Mouse (Mus musculus): ENCODE data around the gene Os9. TPM values are rescaled to one million over a fixed set of nuclear protein-coding genes. Genes with fewer than 3 reads are reported as not detected.
"Not testable (repeated sequence)": the region's sequence is repeated elsewhere in the genome, so short reads cannot be mapped to it uniquely, and the experiment has no call there.

The Os9 gene
- polyA plus RNA-seq, 1 experiment from 2014 or later = 138 TPM

GRCm38 (mm10) chr10:127065981-127066380 is 55.0 kb downstream of the Os9 start:
- Histone ChIP-seq H3K4me2 (replicated peaks) (no peak overlapping the region), H3K9me3 (no peaks in the 10 kb centered on the region), H3K27me3 (no peaks in the 10 kb centered on the region), H3K36me3 (peaks cover 40% of the 10 kb centered on the region), H3K9ac (replicated peaks) (no peak overlapping the region), H3K27ac (0 out of 2 replicates have a peak overlapping the region, but pooled peaks have one; percentile 21), H3K4me1 (replicated peaks) (peaks cover 60% of the 10 kb centered on the region), H3K4me3 (replicated peaks) (peak overlapping the region; percentile 17; the same call in 1 of the 2 replicates)
- ATAC-seq = no peak
- WGBS = 91% methylated on average over 9 of the region's 9 CpGs

DNA sequence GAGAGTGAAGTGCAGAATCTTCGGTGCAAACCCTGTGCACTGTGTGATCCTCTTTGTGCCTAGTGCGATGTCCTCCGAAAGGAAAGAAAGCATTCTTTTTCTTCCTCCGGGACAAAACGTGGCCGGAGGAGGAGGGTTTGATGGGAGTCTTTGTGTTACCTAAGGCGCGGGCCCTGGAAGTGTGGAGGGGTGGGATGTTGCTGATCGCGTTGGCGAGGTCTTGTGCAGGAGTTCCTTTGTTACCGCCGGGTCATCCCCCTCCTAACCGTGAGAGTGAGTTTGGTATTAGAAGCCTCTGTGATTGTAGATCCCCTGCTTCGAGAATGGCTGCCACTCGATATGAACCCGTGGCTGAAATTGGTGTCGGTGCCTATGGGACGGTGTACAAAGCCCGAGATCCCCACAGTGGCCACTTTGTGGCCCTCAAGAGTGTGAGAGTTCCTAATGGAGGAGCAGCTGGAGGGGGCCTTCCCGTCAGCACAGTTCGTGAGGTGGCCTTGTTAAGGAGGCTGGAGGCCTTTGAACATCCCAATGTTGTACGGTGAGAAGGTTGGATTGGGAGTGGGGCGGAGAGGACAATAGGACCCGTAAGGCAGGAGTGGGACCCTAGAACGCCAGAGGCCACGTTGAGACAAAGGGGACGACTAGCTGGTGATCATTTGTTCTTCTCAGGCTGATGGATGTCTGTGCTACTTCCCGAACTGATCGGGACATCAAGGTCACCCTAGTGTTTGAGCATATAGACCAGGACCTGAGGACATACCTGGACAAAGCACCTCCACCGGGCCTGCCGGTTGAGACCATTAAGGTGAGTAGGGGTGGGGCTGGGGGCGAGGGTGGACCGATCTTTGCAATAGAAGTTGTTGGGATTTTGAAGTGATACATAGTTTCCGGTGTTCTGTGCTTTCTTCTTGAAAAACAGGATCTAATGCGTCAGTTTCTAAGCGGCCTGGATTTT is 56.7 kb downstream of the Os9 start:
- Histone ChIP-seq H3K9me3 (no peaks in the 10 kb centered on the region), H3K4me2 (replicated peaks) (peak overlapping the region; percentile 93), H3K9ac (replicated peaks) (peak overlapping the region; percentile 96), H3K27ac (peak overlapping the region; percentile 90), H3K4me3 (replicated peaks) (peak overlapping the region; percentile 77), H3K27me3 (no peaks in the 10 kb centered on the region), H3K4me1 (replicated peaks) (peaks cover 57% of the 10 kb centered on the region), H3K36me3 (peaks cover 40% of the 10 kb centered on the region)
- 13% methylated on average over 37 of the region's 37 CpGs for WGBS
- peak; percentile 0; the same call in 1 of the 2 replicates for ATAC-seq

DNA sequence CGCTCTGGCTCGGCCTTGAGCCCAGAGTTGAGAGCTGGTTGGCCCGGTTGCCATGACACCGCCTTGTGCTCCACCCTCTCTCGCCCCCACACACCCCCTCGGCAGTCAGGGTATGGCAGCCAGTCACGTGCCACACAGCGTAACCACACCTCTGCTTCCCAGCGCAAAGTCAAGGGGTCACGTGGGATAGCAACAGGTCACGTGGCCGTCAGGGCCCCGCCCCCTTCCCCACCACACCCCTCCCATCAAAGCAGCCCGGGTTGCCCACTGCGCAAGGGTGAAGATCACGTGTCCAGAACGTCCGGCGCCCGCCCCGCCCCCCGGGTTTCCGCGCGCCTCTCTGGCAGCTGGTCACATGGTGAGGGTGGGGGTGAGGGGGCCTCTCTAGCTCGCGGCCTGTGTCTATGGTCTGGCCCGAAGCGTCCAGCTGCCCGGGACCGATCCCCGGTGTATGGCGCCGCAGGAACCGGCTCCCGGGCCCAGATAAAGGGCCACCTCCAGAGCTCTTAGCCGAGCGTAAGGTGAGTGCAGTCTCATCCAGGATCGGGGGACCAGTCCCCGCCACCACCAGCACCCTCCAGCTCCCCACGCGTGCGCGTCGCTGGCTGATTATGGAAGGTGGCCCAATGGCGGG is 57.6 kb downstream of the Os9 start, which contains the start of gene Cdk4:
TSS of gene Cdk4 (plus strand) at position 296 of the 634 bp plus-strand sequence.
- peak within 1 kb of the TSS; percentile 77 for H3K4me3 ChIP-seq (replicated peaks)
- peaks cover 37% of the 10 kb centered on the region for H3K36me3 ChIP-seq
- WGBS = 0% methylated on average over 46 of the region's 46 CpGs
- H3K4me1 ChIP-seq (replicated peaks) = peaks cover 56% of the 10 kb centered on the region
- no peaks in the 10 kb centered on the region for H3K9me3 ChIP-seq
- ATAC-seq = peak; percentile 86
- peak within 1 kb of the TSS; percentile 90 for H3K27ac ChIP-seq
- peak within 1 kb of the TSS; percentile 96 for H3K9ac ChIP-seq (replicated peaks)
- no peaks in the 10 kb centered on the region for H3K27me3 ChIP-seq
- H3K4me2 ChIP-seq (replicated peaks) = peak within 1 kb of the TSS; percentile 93

- WGBS = 76% methylated on average over 5 of the region's 5 CpGs
- ATAC-seq = no peak
These were observed 58.4 kb downstream of the Os9 start for GRCm38 (mm10) chr10:127062503-127062902.

GRCm38 (mm10) chr10:127062101-127062500 is 58.8 kb downstream of the Os9 start:
- Histone ChIP-seq H3K27ac (peak overlapping the region; percentile 82), H3K36me3 (peaks cover 30% of the 10 kb centered on the region), H3K4me1 (replicated peaks) (peaks cover 60% of the 10 kb centered on the region)
- H3K4me3 ChIP-seq (replicated peaks); H3K4me2 ChIP-seq (replicated peaks); H3K9ac ChIP-seq (replicated peaks); H3K27me3 ChIP-seq; ATAC-seq; H3K9me3 ChIP-seq: not testable (repeated sequence)
- WGBS = 89% methylated on average over 4 of the region's 4 CpGs

More at GRCm38 (mm10) chr10:127062503-127062902, 58.4 kb downstream of the Os9 start:
- Histone ChIP-seq H3K36me3 (peaks cover 30% of the 10 kb centered on the region), H3K27me3 (no peaks in the 10 kb centered on the region), H3K9ac (replicated peaks) (no peak overlapping the region), H3K4me2 (replicated peaks) (peak overlapping the region; percentile 45; the same call in 1 of the 2 replicates), H3K4me1 (replicated peaks) (peaks cover 56% of the 10 kb centered on the region), H3K9me3 (no peaks in the 10 kb centered on the region), H3K27ac (peak overlapping the region; percentile 82), H3K4me3 (replicated peaks) (no peak overlapping the region; the same call in 1 of the 2 replicates)

- peak overlapping the region; percentile 94 for H3K4me3 ChIP-seq (replicated peaks)
- WGBS = 71% methylated on average over 2 of the region's 2 CpGs
- no peaks in the 10 kb centered on the region for H3K27me3 ChIP-seq
- peak overlapping the region; percentile 98 for H3K27ac ChIP-seq
- no peak for ATAC-seq
- H3K9me3 ChIP-seq = no peaks in the 10 kb centered on the region
- H3K4me1 ChIP-seq (replicated peaks) = peaks cover 59% of the 10 kb centered on the region
- peak overlapping the region; percentile 96 for H3K9ac ChIP-seq (replicated peaks)
- H3K4me2 ChIP-seq (replicated peaks) = peak overlapping the region; percentile 88
- peaks cover 30% of the 10 kb centered on the region for H3K36me3 ChIP-seq
These were observed 59.4 kb downstream of the Os9 start for GRCm38 (mm10) chr10:127061513-127061912.

DNA sequence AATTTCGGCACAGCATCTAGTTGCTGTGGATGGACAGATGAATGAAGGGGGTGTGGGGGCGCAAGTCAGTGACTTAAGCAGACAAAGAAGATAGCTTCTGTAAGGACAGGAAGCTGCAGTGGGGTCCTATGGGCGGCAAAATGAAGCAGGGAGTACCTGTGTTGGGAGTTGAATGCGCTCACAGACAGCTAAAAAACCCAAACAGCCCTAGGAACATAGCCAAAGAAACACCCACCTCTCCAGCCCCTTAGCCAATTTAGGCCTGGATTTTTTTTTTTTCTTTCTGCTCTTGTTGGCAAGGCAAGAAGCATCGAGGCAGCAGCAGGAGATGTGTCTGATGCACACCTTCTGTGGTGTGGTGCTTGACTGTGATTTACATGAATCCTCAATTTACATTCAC is 59.8 kb downstream of the Os9 start:
- no peak for ATAC-seq
- Histone ChIP-seq H3K27ac (peak overlapping the region; percentile 98), H3K4me2 (replicated peaks) (peak overlapping the region; percentile 88), H3K36me3 (peaks cover 30% of the 10 kb centered on the region), H3K27me3 (no peaks in the 10 kb centered on the region), H3K4me3 (replicated peaks) (peak overlapping the region; percentile 94), H3K4me1 (replicated peaks) (peaks cover 56% of the 10 kb centered on the region), H3K9me3 (no peaks in the 10 kb centered on the region), H3K9ac (replicated peaks) (peak overlapping the region; percentile 96)
- WGBS = 30% methylated on average over 5 of the region's 5 CpGs

DNA sequence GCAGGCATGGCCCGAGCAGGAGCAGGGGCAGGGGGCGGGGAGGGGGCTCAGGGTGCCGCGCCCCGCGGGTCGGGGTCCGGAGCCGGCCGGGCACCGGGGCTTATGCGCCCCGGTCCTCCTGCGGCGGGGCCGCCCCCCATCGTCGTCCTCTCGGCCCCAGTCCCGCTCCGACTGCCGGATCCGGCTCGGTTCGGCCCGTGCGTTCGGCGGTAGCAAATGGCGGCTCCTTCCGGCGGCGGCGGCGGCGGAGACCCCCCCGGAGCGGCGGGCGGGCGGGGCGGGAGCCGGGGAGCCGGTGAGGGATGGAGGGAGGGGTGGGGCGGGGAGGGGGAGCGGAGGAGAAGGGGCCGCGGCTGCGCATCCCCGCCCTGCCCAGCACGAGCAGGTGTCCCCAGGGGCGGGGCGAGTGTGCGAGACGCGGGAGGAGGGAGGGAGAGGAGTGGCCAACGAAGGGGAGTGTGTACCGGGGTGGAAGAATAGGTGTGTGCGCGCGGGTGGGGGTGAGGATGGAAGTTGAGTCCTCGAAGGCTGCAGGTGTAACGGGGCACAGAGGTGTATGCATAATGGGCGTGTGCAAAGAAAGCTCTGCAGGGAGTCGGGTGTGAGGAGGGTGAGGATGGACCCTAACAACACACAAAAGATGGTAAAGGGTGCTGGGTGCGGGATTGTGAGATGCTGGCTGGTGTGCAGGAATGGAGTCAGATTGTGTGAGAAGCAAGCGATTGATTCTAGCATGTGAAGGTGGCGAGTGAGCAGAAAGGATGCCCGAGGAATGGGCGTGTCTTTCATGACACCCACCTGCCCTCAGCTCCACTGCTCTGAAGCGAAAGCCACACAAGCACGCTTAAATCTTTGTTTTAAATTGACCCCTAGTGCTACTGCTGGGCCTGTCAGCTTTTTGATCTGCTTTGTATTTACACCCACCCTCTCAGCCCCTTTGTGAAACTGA is 60.7 kb downstream of the Os9 start, which contains the start of gene March9:
TSS of gene March9 (minus strand) at position 217 of the 949 bp plus-strand sequence.
- Histone ChIP-seq H3K27me3 (no peaks in the 10 kb centered on the region), H3K4me3 (replicated peaks) (peak within 1 kb of the TSS; percentile 94), H3K4me2 (replicated peaks) (peak within 1 kb of the TSS; percentile 88), H3K9ac (replicated peaks) (peak within 1 kb of the TSS; percentile 96), H3K36me3 (peaks cover 30% of the 10 kb centered on the region), H3K27ac (peak within 1 kb of the TSS; percentile 98), H3K9me3 (no peaks in the 10 kb centered on the region), H3K4me1 (replicated peaks) (peaks cover 58% of the 10 kb centered on the region)
- peak; percentile 16 for ATAC-seq
- 2% methylated on average over 29 of the region's 72 CpGs for WGBS

DNA sequence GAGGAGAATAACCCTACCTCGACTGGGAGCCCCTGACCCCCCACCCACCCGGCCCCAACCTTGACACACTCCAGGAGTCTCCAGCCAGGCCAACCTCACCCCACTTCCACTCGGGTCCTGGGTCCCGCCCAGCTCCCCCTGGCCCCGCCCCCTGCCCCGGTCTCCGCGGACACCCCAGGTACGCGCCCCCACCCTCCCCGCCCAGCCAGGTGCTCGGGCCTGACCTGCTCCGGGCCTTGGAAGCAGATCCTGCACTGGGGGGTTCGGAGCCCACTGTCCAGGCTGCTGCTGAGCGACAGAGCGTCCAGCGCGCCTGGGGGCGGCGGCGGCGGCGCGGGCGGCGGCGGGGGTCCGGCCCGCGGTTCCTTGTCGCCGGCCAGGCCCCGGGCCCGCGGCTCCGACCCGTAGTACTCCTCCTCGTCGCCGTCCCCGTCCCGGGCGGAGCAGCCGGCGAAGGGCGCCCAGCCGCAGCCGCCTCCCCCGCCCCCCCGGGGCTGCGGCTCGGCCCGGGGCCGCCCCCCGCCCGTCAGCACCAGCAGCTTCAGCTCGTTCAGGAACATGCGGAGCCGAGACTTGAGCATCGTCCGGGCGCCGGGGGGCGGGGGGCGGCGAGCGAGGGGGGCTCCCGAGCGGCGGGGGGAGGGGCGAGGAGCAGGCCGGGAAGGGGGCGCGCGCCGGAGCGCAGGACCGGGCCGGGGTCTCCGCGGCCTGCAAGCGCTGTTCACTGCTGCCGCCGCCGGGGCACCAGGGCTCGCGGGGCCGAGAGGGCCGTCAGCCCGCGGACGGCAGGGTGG is 61.6 kb downstream of the Os9 start:
- peak overlapping the region; percentile 96 for H3K9ac ChIP-seq (replicated peaks)
- no peaks in the 10 kb centered on the region for H3K27me3 ChIP-seq
- H3K9me3 ChIP-seq = no peaks in the 10 kb centered on the region
- H3K36me3 ChIP-seq = peaks cover 33% of the 10 kb centered on the region
- peaks cover 56% of the 10 kb centered on the region for H3K4me1 ChIP-seq (replicated peaks)
- H3K4me3 ChIP-seq (replicated peaks) = peak overlapping the region; percentile 94
- under 1% methylated on average over 37 of the region's 92 CpGs for WGBS
- H3K27ac ChIP-seq = peak overlapping the region; percentile 98
- peak; percentile 1; the same call in 1 of the 2 replicates for ATAC-seq
- H3K4me2 ChIP-seq (replicated peaks) = peak overlapping the region; percentile 88

- H3K4me1 ChIP-seq (replicated peaks) = peaks cover 56% of the 10 kb centered on the region
- peak overlapping the region; percentile 94 for H3K4me3 ChIP-seq (replicated peaks)
- H3K27me3 ChIP-seq = no peaks in the 10 kb centered on the region
- peak overlapping the region; percentile 88 for H3K4me2 ChIP-seq (replicated peaks)
- no peak for ATAC-seq
- H3K9ac ChIP-seq (replicated peaks) = peak overlapping the region; percentile 96
- peak overlapping the region; percentile 98 for H3K27ac ChIP-seq
- WGBS = 6% methylated on average over 8 of the region's 8 CpGs
- H3K36me3 ChIP-seq = peaks cover 39% of the 10 kb centered on the region
- no peaks in the 10 kb centered on the region for H3K9me3 ChIP-seq
These were observed 62.2 kb downstream of the Os9 start for GRCm38 (mm10) chr10:127058708-127059107.

Data from midbrain, embryonic 13.5 days (tissue).